Mouse (Mus musculus): ENCODE measurements at regions not wholly inside any gene's neighbourhood (a gene's known extent, or its start where the extent isn't known, plus 50 kb on each side); places are given as distances from the start of the nearest gene placed in this dataset.

GRCm38 (mm10) chr9:31989581-31990360 is 76.5 kb upstream of the Barx2 start:
- ATAC-seq (replicated peaks; ENCODE audit: insufficient number of reproducible peaks, low FRiP score, low TSS enrichment): no peak
- no peaks in the 10 kb centered on the region for H3K9me3 ChIP-seq (replicated peaks; ENCODE audit: control insufficient read depth, low read length)
- WGBS (ENCODE audit: insufficient replicate concordance): 64% methylated on average over 17 of the region's 17 CpGs

DNA sequence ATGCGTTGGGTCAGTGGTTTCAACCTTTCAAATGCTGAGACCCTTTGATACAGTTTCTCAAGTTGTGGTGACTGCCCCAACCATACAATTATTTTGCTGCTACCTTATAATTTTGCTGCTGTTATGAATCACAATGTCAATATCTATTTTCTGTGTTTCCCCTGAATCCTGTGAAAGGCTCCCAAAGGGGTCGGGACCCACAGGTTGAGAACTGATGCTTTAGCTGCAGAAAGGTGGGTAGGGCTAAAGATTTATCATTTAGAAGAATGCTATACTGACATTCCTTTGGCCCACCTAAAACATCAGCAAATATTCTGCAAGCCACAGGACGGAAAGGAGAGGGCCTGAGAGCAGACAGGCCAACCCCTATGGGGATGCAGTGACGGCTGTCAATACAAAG is 77.2 kb upstream of the Barx2 start:
- Histone ChIP-seq H3K27me3 (ENCODE audit: control insufficient read depth, insufficient read depth, low read length) (no peaks in the 10 kb centered on the region), H3K27ac (ENCODE audit: low read depth, low read length) (no peak overlapping the region), H3K4me1 (ENCODE audit: control insufficient read depth, insufficient read depth, low read length) (peaks cover 2% of the 10 kb centered on the region), H3K9ac (ENCODE audit: low read depth, low read length) (no peak overlapping the region), H3K4me2 (no peak overlapping the region), H3K36me3 (ENCODE audit: control insufficient read depth, insufficient read depth, low read length) (no peaks in the 10 kb centered on the region), H3K9me3 (replicated peaks; ENCODE audit: control insufficient read depth, low read length) (no peaks in the 10 kb centered on the region), H3K4me3 (ENCODE audit: low read depth, low read length) (no peak overlapping the region)
- WGBS (ENCODE audit: insufficient replicate concordance): 85% methylated on average over 4 of the region's 4 CpGs
- no peak for ATAC-seq (replicated peaks; ENCODE audit: insufficient number of reproducible peaks, low FRiP score, low TSS enrichment)

More at GRCm38 (mm10) chr9:31989581-31990360, 76.5 kb upstream of the Barx2 start:
- Histone ChIP-seq H3K27me3 (ENCODE audit: control insufficient read depth, insufficient read depth, low read length) (no peaks in the 10 kb centered on the region), H3K4me1 (ENCODE audit: control insufficient read depth, insufficient read depth, low read length) (no peaks in the 10 kb centered on the region), H3K27ac (ENCODE audit: low read depth, low read length) (no peak overlapping the region), H3K4me3 (ENCODE audit: low read depth, low read length) (no peak overlapping the region), H3K9ac (ENCODE audit: low read depth, low read length) (no peak overlapping the region), H3K36me3 (ENCODE audit: control insufficient read depth, insufficient read depth, low read length) (no peaks in the 10 kb centered on the region), H3K4me2 (no peak overlapping the region)

GRCm38 (mm10) chr9:31993631-31994601 is 80.7 kb upstream of the Barx2 start:
- no peak overlapping the region for H3K4me2 ChIP-seq
- no peaks in the 10 kb centered on the region for H3K36me3 ChIP-seq (ENCODE audit: control insufficient read depth, insufficient read depth, low read length)
- no peak overlapping the region for H3K4me3 ChIP-seq (ENCODE audit: low read depth, low read length)
- H3K27ac ChIP-seq (ENCODE audit: low read depth, low read length): no peak overlapping the region
- H3K9ac ChIP-seq (ENCODE audit: low read depth, low read length): no peak overlapping the region
- 63% methylated on average over 7 of the region's 7 CpGs for WGBS (ENCODE audit: insufficient replicate concordance)
- H3K9me3 ChIP-seq (replicated peaks; ENCODE audit: control insufficient read depth, low read length): no peaks in the 10 kb centered on the region
- peaks cover 26% of the 10 kb centered on the region for H3K4me1 ChIP-seq (ENCODE audit: control insufficient read depth, insufficient read depth, low read length)
- no peak for ATAC-seq (replicated peaks; ENCODE audit: insufficient number of reproducible peaks, low FRiP score, low TSS enrichment)
- H3K27me3 ChIP-seq (ENCODE audit: control insufficient read depth, insufficient read depth, low read length): no peaks in the 10 kb centered on the region

- WGBS (ENCODE audit: insufficient replicate concordance): 51% methylated on average over 3 of the region's 3 CpGs
- Histone ChIP-seq H3K9ac (ENCODE audit: low read depth, low read length) (no peak overlapping the region), H3K36me3 (ENCODE audit: control insufficient read depth, insufficient read depth, low read length) (no peaks in the 10 kb centered on the region), H3K9me3 (replicated peaks; ENCODE audit: control insufficient read depth, low read length) (no peaks in the 10 kb centered on the region), H3K4me2 (no peak overlapping the region), H3K4me1 (ENCODE audit: control insufficient read depth, insufficient read depth, low read length) (peaks cover 26% of the 10 kb centered on the region), H3K4me3 (ENCODE audit: low read depth, low read length) (no peak overlapping the region), H3K27ac (ENCODE audit: low read depth, low read length) (no peak overlapping the region), H3K27me3 (ENCODE audit: control insufficient read depth, insufficient read depth, low read length) (no peaks in the 10 kb centered on the region)
- ATAC-seq (replicated peaks; ENCODE audit: insufficient number of reproducible peaks, low FRiP score, low TSS enrichment): no peak
Measured at GRCm38 (mm10) chr9:31995101-31995500, 81.8 kb upstream of the Barx2 start.

DNA sequence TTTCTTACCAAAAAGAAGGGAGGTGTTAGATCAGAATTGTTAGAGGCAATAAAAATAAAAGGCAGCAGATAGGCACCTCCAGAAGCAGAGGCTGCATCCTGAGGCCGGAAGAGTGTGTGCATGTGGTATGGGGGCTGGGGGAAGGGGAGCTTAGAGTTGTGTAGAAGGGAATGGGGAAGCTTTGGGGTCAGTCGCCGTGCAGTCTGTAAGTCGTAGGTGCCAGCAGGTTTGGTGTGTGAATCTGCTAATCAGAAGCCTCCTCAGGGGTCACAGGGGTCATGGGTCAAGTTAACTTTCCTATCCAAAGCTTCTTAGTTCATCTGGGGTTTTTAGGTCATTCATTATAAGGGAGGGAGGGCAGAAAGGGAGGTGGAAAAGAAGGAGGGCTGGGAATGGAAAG is 82.4 kb upstream of the Barx2 start:
- H3K4me1 ChIP-seq (ENCODE audit: control insufficient read depth, insufficient read depth, low read length): peaks cover 26% of the 10 kb centered on the region
- H3K36me3 ChIP-seq (ENCODE audit: control insufficient read depth, insufficient read depth, low read length): no peaks in the 10 kb centered on the region
- no peak overlapping the region for H3K9ac ChIP-seq (ENCODE audit: low read depth, low read length)
- no peak overlapping the region for H3K4me2 ChIP-seq
- WGBS (ENCODE audit: insufficient replicate concordance): 46% methylated on average over 4 of the region's 4 CpGs
- H3K27me3 ChIP-seq (ENCODE audit: control insufficient read depth, insufficient read depth, low read length): no peaks in the 10 kb centered on the region
- H3K4me3 ChIP-seq (ENCODE audit: low read depth, low read length): no peak overlapping the region
- H3K27ac ChIP-seq (ENCODE audit: low read depth, low read length): no peak overlapping the region
- ATAC-seq (replicated peaks; ENCODE audit: insufficient number of reproducible peaks, low FRiP score, low TSS enrichment): no peak
- H3K9me3 ChIP-seq (replicated peaks; ENCODE audit: control insufficient read depth, low read length): no peaks in the 10 kb centered on the region

DNA sequence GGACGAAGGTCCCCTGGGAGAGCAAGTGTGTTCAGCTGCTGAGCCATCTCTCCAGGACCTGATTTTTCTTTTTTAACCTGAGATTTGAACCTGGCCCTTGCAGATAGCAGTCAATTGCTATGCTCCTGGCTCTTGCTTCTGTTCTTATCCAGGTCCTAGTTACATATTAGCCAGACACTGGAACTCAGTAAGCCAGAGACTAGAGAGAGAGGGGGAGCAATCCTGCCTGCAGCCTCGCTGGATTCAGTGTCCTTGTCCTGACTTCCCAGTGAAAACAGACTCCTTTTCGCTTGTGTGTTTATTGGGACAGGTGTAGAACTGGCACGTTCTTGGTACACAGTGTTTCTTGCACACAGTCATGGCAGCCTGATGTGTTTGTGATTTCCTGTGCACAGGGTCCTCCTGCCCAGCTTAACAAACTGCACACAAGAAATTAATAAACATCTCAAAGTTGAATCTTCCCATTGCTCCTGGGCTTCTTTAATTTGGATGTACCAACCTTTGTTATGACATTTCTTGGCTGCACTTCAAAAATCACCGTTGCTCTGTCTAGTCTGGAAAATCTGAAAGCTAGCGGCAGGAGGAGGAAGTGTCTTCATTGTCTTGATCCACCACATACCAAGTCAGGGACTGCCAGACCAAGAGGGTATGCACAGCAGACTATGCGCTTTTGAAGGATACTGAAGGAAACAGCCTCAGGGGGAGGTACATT is 83.4 kb upstream of the Barx2 start:
- Histone ChIP-seq H3K27me3 (ENCODE audit: control insufficient read depth, insufficient read depth, low read length) (no peaks in the 10 kb centered on the region), H3K27ac (ENCODE audit: low read depth, low read length) (peak overlapping the region; percentile 97), H3K4me2 (no peak overlapping the region), H3K9ac (ENCODE audit: low read depth, low read length) (no peak overlapping the region), H3K4me1 (ENCODE audit: control insufficient read depth, insufficient read depth, low read length) (peaks cover 26% of the 10 kb centered on the region), H3K9me3 (replicated peaks; ENCODE audit: control insufficient read depth, low read length) (no peaks in the 10 kb centered on the region), H3K4me3 (ENCODE audit: low read depth, low read length) (no peak overlapping the region), H3K36me3 (ENCODE audit: control insufficient read depth, insufficient read depth, low read length) (no peaks in the 10 kb centered on the region)
- WGBS (ENCODE audit: insufficient replicate concordance): 57% methylated on average over 7 of the region's 7 CpGs
- ATAC-seq (replicated peaks; ENCODE audit: insufficient number of reproducible peaks, low FRiP score, low TSS enrichment): no peak

DNA sequence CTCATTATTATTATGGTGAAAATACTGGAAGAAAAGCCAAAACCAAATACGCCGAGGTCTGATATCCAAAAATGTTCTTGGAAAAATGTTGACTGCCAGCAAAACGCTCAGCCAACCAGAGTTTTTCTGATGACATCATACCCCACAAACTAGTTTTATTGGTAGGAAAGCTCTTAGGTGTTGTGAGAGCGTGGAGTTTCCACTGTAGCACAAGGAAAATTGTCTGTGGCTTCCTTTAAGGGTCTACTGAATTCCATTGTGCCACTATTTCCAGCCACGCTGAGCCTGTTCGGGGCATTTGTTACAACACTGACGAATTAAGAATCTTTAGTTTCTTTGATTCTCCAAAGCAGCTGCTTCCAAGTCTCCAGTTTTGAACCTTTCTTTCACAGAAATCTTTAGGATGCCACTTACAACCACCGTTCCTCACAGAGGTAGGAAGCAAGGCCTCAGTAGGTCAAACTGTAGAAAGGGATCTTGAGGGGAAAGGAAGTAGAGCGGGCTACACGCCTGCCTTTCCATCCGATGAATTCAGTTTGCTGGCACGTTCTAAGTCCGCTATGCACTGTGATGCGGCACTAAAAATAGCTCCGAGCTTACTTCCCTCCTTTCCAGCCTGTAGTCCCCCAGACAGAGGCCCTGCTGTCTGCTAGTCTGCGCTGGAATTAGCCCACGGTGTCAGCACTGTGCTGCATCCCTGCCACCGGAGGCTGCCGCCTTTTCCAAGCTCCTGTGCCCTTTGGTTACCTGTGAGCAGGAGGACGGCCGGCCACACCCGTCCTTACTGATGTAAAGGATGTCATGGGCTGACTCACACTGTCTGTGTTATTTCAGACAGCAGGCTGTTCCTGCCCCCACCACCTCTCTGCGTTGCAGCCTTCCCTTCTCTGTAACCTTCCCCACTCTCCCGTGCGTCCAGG is 84.2 kb upstream of the Barx2 start:
- Histone ChIP-seq H3K9me3 (replicated peaks; ENCODE audit: control insufficient read depth, low read length) (no peaks in the 10 kb centered on the region), H3K4me2 (peak overlapping the region; percentile 55), H3K9ac (ENCODE audit: low read depth, low read length) (peak overlapping the region; percentile 61), H3K36me3 (ENCODE audit: control insufficient read depth, insufficient read depth, low read length) (no peaks in the 10 kb centered on the region), H3K27ac (ENCODE audit: low read depth, low read length) (peak overlapping the region; percentile 97), H3K27me3 (ENCODE audit: control insufficient read depth, insufficient read depth, low read length) (no peaks in the 10 kb centered on the region), H3K4me1 (ENCODE audit: control insufficient read depth, insufficient read depth, low read length) (peaks cover 26% of the 10 kb centered on the region), H3K4me3 (ENCODE audit: low read depth, low read length) (no peak overlapping the region; the same call in 1 of the 2 replicates)
- ATAC-seq (replicated peaks; ENCODE audit: insufficient number of reproducible peaks, low FRiP score, low TSS enrichment): peak; percentile 76
- 24% methylated on average over 25 of the region's 25 CpGs for WGBS (ENCODE audit: insufficient replicate concordance)

All from heart, embryonic 11.5 days (tissue).